Mouse (Mus musculus) brain, adult 10 weeks (tissue): ENCODE data around the gene Apex2. TPM values are rescaled to one million over a fixed set of nuclear protein-coding genes. Genes with fewer than 3 reads are reported as not detected.

Experiments used
- polyA plus RNA-seq: library from polyadenylated mRNA; stranded (reverse); fragments of 350-450 nt; fragmentation: Illumina TruSeq; extraction: RNeasy Lipid Tissue Mini Kit (QIAGEN cat#74804); gene quantifications from one replicate; pipeline ENCODE4 v1.2.3, GENCODE M21; 2015; ENCODE audit warnings: low read depth, low replicate concordance

Apex2 gene
- polyA plus RNA-seq, result 6.0 TPM

GRCm38 (mm10) chrX:150589696-150590095, at the start of gene Apex2:
Gene Apex2 (minus strand): TSS chrX:150589868.

GRCm38 (mm10) chrX:150588023-150588764, 1.5 kb downstream of the Apex2 start, which contains the start of gene Pfkfb1:
Gene Pfkfb1 (plus strand): TSS chrX:150588229.

GRCm38 (mm10) chrX:150547239-150547638, 42.4 kb downstream of the Apex2 start, which contains the start of gene Alas2:
Gene Alas2 (plus strand): TSS chrX:150547375.

Other genes with a start within 250 kb of the Apex2 start
- 45.0 TPM for gene Tmem29, start 130.7 kb downstream of the Apex2 start, polyA plus RNA-seq
- gene Alas2, start 42.5 kb downstream of the Apex2 start, polyA plus RNA-seq, result 4.4 TPM
- 1.5 TPM for gene Pfkfb1, start 1.6 kb downstream of the Apex2 start, polyA plus RNA-seq
- gene Tro, start 67.7 kb upstream of the Apex2 start, polyA plus RNA-seq, result 74.6 TPM
- gene Maged2, start 224.5 kb upstream of the Apex2 start, polyA plus RNA-seq, result 64.1 TPM